Mouse (Mus musculus) stomach, postnatal 0 days (tissue): ENCODE results near the gene Cyb561.

Source experiments
- CTCF ChIP-seq: IDR thresholded peaks from 2 replicates; pipeline ENCODE4 v1.5.1; 2016; ENCODE audit warnings: antibody characterized with exemption, low read depth, mild to moderate bottlenecking, moderate library complexity
- EP300 ChIP-seq: optimal IDR thresholded peaks from 2 replicates; pipeline ENCODE3; 2016; ENCODE audit warnings: antibody characterized with exemption

- TF ChIP-seq CTCF, result peak; percentile 71
- no peak for TF ChIP-seq EP300
Observed at GRCm38 (mm10) chr11:105944126-105944621, 9.0 kb downstream of the Cyb561 start.
